Mouse (Mus musculus) heart, postnatal 0 days (tissue): ENCODE results near the gene Lcor. TPM values are rescaled to one million over a fixed set of nuclear protein-coding genes. Genes with fewer than 3 reads are reported as not detected.

Source experiments
- ATAC-seq: fragments of 200-750 bp; cut with Nextera tagmentation; 2 replicates; pipeline ENCODE4 v1.8.0; 2017; ENCODE audit warnings: low read depth, moderate number of reproducible peaks, moderate library complexity; ENCODE audit not compliant: insufficient read depth
- DNase-seq: peaks from one replicate; pipeline ENCODE4 v3.0.0-alpha.2; 2016; ENCODE audit warnings: low spot score
- H3K27ac ChIP-seq: fragments of 300-500 bp; sonication (generic); 2 replicates; pipeline ENCODE4 v1.5.1; 2014; ENCODE audit warnings: low read depth, mild to moderate bottlenecking
- H3K27me3 ChIP-seq: fragments of 300-500 bp; sonication (generic); 2 replicates; pipeline ENCODE4 v1.6.1; 2014; ENCODE audit warnings: low read length, mixed read lengths; ENCODE audit not compliant: control insufficient read depth, insufficient read depth
- H3K36me3 ChIP-seq: fragments of 300-500 bp; sonication (generic); replicated peaks from 2 replicates; pipeline ENCODE4 v1.6.1; 2014; ENCODE audit warnings: low read length, mixed read lengths; ENCODE audit not compliant: control insufficient read depth, insufficient read depth
- H3K4me1 ChIP-seq: fragments of 300-500 bp; sonication (generic); 2 replicates; pipeline ENCODE4 v1.6.1; 2014; ENCODE audit warnings: antibody characterized with exemption; ENCODE audit not compliant: control insufficient read depth, insufficient read depth
- H3K4me2 ChIP-seq: fragments of 300-500 bp; sonication (generic); 2 replicates; pipeline ENCODE4 v1.6.1; 2014; ENCODE audit warnings: low read depth, mild to moderate bottlenecking, low read length, moderate library complexity
- H3K4me3 ChIP-seq: fragments of 300-500 bp; sonication (generic); 2 replicates; pipeline ENCODE4 v1.5.1; 2014; ENCODE audit warnings: low read depth, low read length
- H3K9ac ChIP-seq: fragments of 300-500 bp; sonication (generic); replicated peaks from 2 replicates; pipeline ENCODE4 v1.6.1; 2014; ENCODE audit warnings: low read depth, low read length, mixed read lengths
- H3K9me3 ChIP-seq: fragments of 300-500 bp; sonication (generic); replicated peaks from 2 replicates; pipeline ENCODE4 v1.6.1; 2016; ENCODE audit warnings: low read length; ENCODE audit not compliant: control insufficient read depth
- CTCF ChIP-seq: IDR thresholded peaks from 2 replicates; pipeline ENCODE4 v1.5.1; 2016; ENCODE audit warnings: antibody characterized with exemption, control low read depth, low read depth
- EP300 ChIP-seq: IDR thresholded peaks from 2 replicates; pipeline ENCODE4 v1.6.1; 2016; ENCODE audit warnings: antibody characterized with exemption, low read depth
- WGBS: fragments of 180-500 bp; shearing (Covaris S2); extraction: QIAGEN DNeasy Blood & Tissue Kit; methylation state at CpG from one replicate; pipeline ENCODE4 v1.1.7; 2014; 5-methylcytosine and 5-hydroxymethylcytosine counted together
- polyA plus RNA-seq: library from polyadenylated mRNA; unstranded; fragments of >200 nt; fragmentation: Nextera tagmentation; extraction: Ambion mirVana; gene quantifications from 2 replicates; pipeline ENCODE4 v1.2.1, GENCODE M21; 2015
- total RNA-seq: library from RNA; depleted of rRNA; stranded (reverse); fragments of >200 nt; gene quantifications from 2 replicates; pipeline ENCODE4 v1.2.3, GENCODE M21; 2014; ENCODE audit warnings: low replicate concordance

Lcor gene
- total and polyA plus RNA-seq, 2 experiments from 2014 or later = 7.5 to 8.0 TPM

- Histone ChIP-seq H3K36me3 (peaks cover 32% of the 10 kb centered on the region), H3K9me3 (no peaks in the 10 kb centered on the region), H3K4me1 (no peaks in the 10 kb centered on the region), H3K9ac (no peak overlapping the region), H3K27ac (no peak overlapping the region), H3K4me3 (no peak overlapping the region), H3K27me3 (no peaks in the 10 kb centered on the region), H3K4me2 (no peak overlapping the region)
- TF ChIP-seq EP300 = no peak
- no peak for TF ChIP-seq CTCF
- no peak for DNase-seq
- 86% methylated on average over 20 of the region's 20 CpGs for WGBS
- no peak for ATAC-seq
Observed at GRCm38 (mm10) chr19:41587431-41588222, 105.2 kb downstream of the Lcor start.

GRCm38 (mm10) chr19:41589026-41589425, 106.6 kb downstream of the Lcor start:
- no peak overlapping the region for H3K9ac ChIP-seq
- no peaks in the 10 kb centered on the region for H3K4me1 ChIP-seq
- ATAC-seq (no peak), DNase-seq (no peak)
- H3K27me3 ChIP-seq = no peaks in the 10 kb centered on the region
- no peaks in the 10 kb centered on the region for H3K9me3 ChIP-seq
- 80% methylated on average over 7 of the region's 7 CpGs for WGBS
- no peak overlapping the region for H3K4me2 ChIP-seq
- no peak overlapping the region for H3K27ac ChIP-seq
- no peak overlapping the region for H3K4me3 ChIP-seq
- H3K36me3 ChIP-seq = peaks cover 18% of the 10 kb centered on the region
- TF ChIP-seq EP300 = no peak
- no peak for TF ChIP-seq CTCF

- no peaks in the 10 kb centered on the region for H3K9me3 ChIP-seq
- DNase-seq (no peak), ATAC-seq (no peak)
- H3K4me2 ChIP-seq = no peak overlapping the region
- no peaks in the 10 kb centered on the region for H3K4me1 ChIP-seq
- H3K9ac ChIP-seq = no peak overlapping the region
- 80% methylated on average over 8 of the region's 8 CpGs for WGBS
- H3K27ac ChIP-seq = no peak overlapping the region
- H3K36me3 ChIP-seq = peaks cover 13% of the 10 kb centered on the region
- no peaks in the 10 kb centered on the region for H3K27me3 ChIP-seq
- no peak for TF ChIP-seq EP300
- no peak for TF ChIP-seq CTCF
- no peak overlapping the region for H3K4me3 ChIP-seq
Observed at GRCm38 (mm10) chr19:41589681-41590080, 107.2 kb downstream of the Lcor start.

- H3K4me1 ChIP-seq = no peaks in the 10 kb centered on the region
- no peaks in the 10 kb centered on the region for H3K36me3 ChIP-seq
- no peak overlapping the region for H3K27ac ChIP-seq
- H3K27me3 ChIP-seq = no peaks in the 10 kb centered on the region
- H3K9me3 ChIP-seq = no peaks in the 10 kb centered on the region
- WGBS = 35% methylated on average over 12 of the region's 12 CpGs
- TF ChIP-seq EP300 (no peak), CTCF (no peak)
- no peak overlapping the region for H3K9ac ChIP-seq
- ATAC-seq (no peak), DNase-seq (no peak)
- H3K4me2 ChIP-seq = no peak overlapping the region
- no peak overlapping the region for H3K4me3 ChIP-seq
Observed at GRCm38 (mm10) chr19:41591808-41592207, 109.4 kb downstream of the Lcor start.

GRCm38 (mm10) chr19:41597170-41597894, 114.9 kb downstream of the Lcor start:
- TF ChIP-seq EP300 (no peak), CTCF (no peak)
- ATAC-seq = peak; percentile 56
- H3K4me1 ChIP-seq = 0 out of 2 replicates have a peak, but pooled peaks cover 11% of the 10 kb centered on the region
- H3K36me3 ChIP-seq = no peaks in the 10 kb centered on the region
- WGBS = 60% methylated on average over 6 of the region's 6 CpGs
- H3K4me2 ChIP-seq = no peak overlapping the region
- no peaks in the 10 kb centered on the region for H3K9me3 ChIP-seq
- H3K9ac ChIP-seq = no peak overlapping the region
- peak; percentile 64 for DNase-seq
- H3K4me3 ChIP-seq = no peak overlapping the region
- no peak overlapping the region for H3K27ac ChIP-seq
- no peaks in the 10 kb centered on the region for H3K27me3 ChIP-seq
